Comparison of ENCODE assay signal across 8 mouse cellular contexts in genomic region chr13:21750159-21751017, GRCm38 (mm10). TPM values are rescaled to one million over a fixed set of nuclear protein-coding genes. Genes with fewer than 3 reads are reported as not detected.
DNase-seq lines count a peak whose midpoint lies in the region; ATAC-seq and TF ChIP-seq lines count a peak whose summit lies in the region.
"Not testable (repeated sequence)": the region's sequence is repeated elsewhere in the genome, so short reads cannot be mapped to it uniquely, and the experiment has no call there.

Gene Hist1h4k (minus strand): TSS chr13:21750505.

- peak within 1 kb of the TSS; percentile 84 for H3K4me2 ChIP-seq in forebrain, embryonic 13.5 days
- H3K4me2 ChIP-seq in heart, postnatal 0 days (ENCODE audit: low read depth, low read length) = peak within 1 kb of the TSS; percentile 67
- peak within 1 kb of the TSS; percentile 79 for H3K4me2 ChIP-seq in liver, embryonic 14.5 days (ENCODE audit: low read depth)
- H3K4me2 ChIP-seq in stomach, embryonic 16.5 days (ENCODE audit: low read depth, low read length) = peak within 1 kb of the TSS; percentile 74

- H3K36me3 ChIP-seq in E14TG2a.4 (ENCODE audit: insufficient read depth, low read length); forebrain, embryonic 13.5 days (ENCODE audit: poor library complexity, severe bottlenecking); heart, postnatal 0 days (replicated peaks; ENCODE audit: control insufficient read depth, insufficient read depth, low read length); liver, embryonic 14.5 days (replicated peaks; ENCODE audit: control insufficient read depth, insufficient read depth, low read depth); stomach, embryonic 16.5 days (ENCODE audit: control insufficient read depth, insufficient read depth, low read length): not testable (repeated sequence)

- not testable (repeated sequence) for H3K9me3 ChIP-seq in E14TG2a.4 (ENCODE audit: low read length); forebrain, embryonic 13.5 days (replicated peaks); heart, postnatal 0 days (replicated peaks; ENCODE audit: control insufficient read depth, low read length); liver, embryonic 14.5 days (ENCODE audit: control insufficient read depth, low read length); stomach, embryonic 16.5 days (replicated peaks; ENCODE audit: control insufficient read depth, low read length)

- peak; percentile 86 for ATAC-seq in forebrain, embryonic 13.5 days
- peak; percentile 54 for ATAC-seq in heart, postnatal 0 days (ENCODE audit: insufficient read depth, low read depth)
- peak; percentile 55 for ATAC-seq in liver, embryonic 14.5 days (ENCODE audit: insufficient read depth)
- ATAC-seq in stomach, embryonic 16.5 days (ENCODE audit: insufficient read depth, low FRiP score) = peak; percentile 83

- not testable (repeated sequence) for TF ChIP-seq EP300 in heart, postnatal 0 days (IDR thresholded peaks at IDR 0.05; ENCODE audit: low read depth)
- peak; percentile 90 for TF ChIP-seq EP300 in liver, embryonic 14.5 days (IDR thresholded peaks at IDR 0.05; ENCODE audit: low read depth)

- H3K27ac ChIP-seq in forebrain, embryonic 13.5 days = peak within 1 kb of the TSS; percentile 96
- H3K27ac ChIP-seq in heart, postnatal 0 days (ENCODE audit: low read depth) = peak within 1 kb of the TSS; percentile 72
- peak within 1 kb of the TSS; percentile 97 for H3K27ac ChIP-seq in liver, embryonic 14.5 days
- peak within 1 kb of the TSS; percentile 95 for H3K27ac ChIP-seq in stomach, embryonic 16.5 days (ENCODE audit: low read length)

- H3K9ac ChIP-seq in forebrain, embryonic 13.5 days = peak within 1 kb of the TSS; percentile 82
- H3K9ac ChIP-seq in heart, postnatal 0 days (replicated peaks; ENCODE audit: low read depth, low read length) = peak within 1 kb of the TSS; percentile 46
- peak within 1 kb of the TSS; percentile 96 for H3K9ac ChIP-seq in liver, embryonic 14.5 days (replicated peaks)
- peak within 1 kb of the TSS; percentile 73 for H3K9ac ChIP-seq in stomach, embryonic 16.5 days (ENCODE audit: low read length)

- not testable (repeated sequence) for H3K27me3 ChIP-seq in E14TG2a.4 (ENCODE audit: insufficient read depth, low read length); forebrain, embryonic 13.5 days; heart, postnatal 0 days (ENCODE audit: control insufficient read depth, insufficient read depth, low read length); liver, embryonic 14.5 days (ENCODE audit: control insufficient read depth, insufficient read depth, low read length); stomach, embryonic 16.5 days (ENCODE audit: control insufficient read depth, insufficient read depth, low read length)

- peak; percentile 93 for DNase-seq in c-Kit-positive CD71-positive TER-119-positive erythroid progenitor cells, embryonic 14.5 days (ENCODE audit: low spot score)
- DNase-seq in heart, postnatal 0 days (ENCODE audit: low spot score) = peak; percentile 75
- DNase-seq in kidney, postnatal 36 days = peak; percentile 84 to 90
- DNase-seq in liver, embryonic 14.5 days (ENCODE audit: low read depth in 3 of 3, low spot score in 3 of 3) = peak; percentile 71 to 87 (median 74)
- DNase-seq in neural tube, embryonic 10.5 days (ENCODE audit: extremely low spot score, low spot score) = peak; percentile 98

- peak within 1 kb of the TSS; percentile 77 for H3K4me3 ChIP-seq in E14TG2a.4 (replicated peaks; ENCODE audit: low read length)
- peak within 1 kb of the TSS; percentile 62 for H3K4me3 ChIP-seq in forebrain, embryonic 13.5 days
- peak within 1 kb of the TSS; percentile 48 for H3K4me3 ChIP-seq in heart, postnatal 0 days (ENCODE audit: low read depth, low read length)
- H3K4me3 ChIP-seq in liver, embryonic 14.5 days (ENCODE audit: insufficient read depth in 1 of 2, low read depth in 2 of 2, low read length in 2 of 2) = peak within 1 kb of the TSS; percentile 72 to 77
- H3K4me3 ChIP-seq in stomach, embryonic 16.5 days (replicated peaks; ENCODE audit: low read length) = peak within 1 kb of the TSS; percentile 59

- peaks cover 33% of the 10 kb centered on the region for H3K4me1 ChIP-seq in E14TG2a.4 (replicated peaks; ENCODE audit: low read depth, low read length)
- H3K4me1 ChIP-seq in forebrain, embryonic 13.5 days = peaks cover 40% of the 10 kb centered on the region
- H3K4me1 ChIP-seq in heart, postnatal 0 days (ENCODE audit: control insufficient read depth, insufficient read depth) = peaks cover 18% of the 10 kb centered on the region
- peaks cover 11 to 16% of the 10 kb centered on the region in 2 experiments for H3K4me1 ChIP-seq in liver, embryonic 14.5 days (replicated peaks; ENCODE audit: control insufficient read depth in 2 of 2, insufficient read depth in 2 of 2, low read length in 1 of 2)
- H3K4me1 ChIP-seq in stomach, embryonic 16.5 days (ENCODE audit: control insufficient read depth, insufficient read depth, low read length) = peaks cover 20% of the 10 kb centered on the region

- TF ChIP-seq CTCF in E14TG2a.4 (conservative IDR thresholded peaks at IDR 0.05; ENCODE audit: low read length); heart, postnatal 0 days (IDR thresholded peaks at IDR 0.05; ENCODE audit: low read depth); liver, embryonic 14.5 days (IDR thresholded peaks at IDR 0.05; ENCODE audit: low read depth): not testable (repeated sequence)

- under 1% methylated on average over 41 of the region's 56 CpGs for WGBS in forebrain, embryonic 13.5 days
- WGBS in heart, postnatal 0 days = under 1% methylated on average over 42 of the region's 56 CpGs
- WGBS in liver, embryonic 14.5 days (ENCODE audit: insufficient replicate concordance) = under 1% methylated on average over 41 of the region's 56 CpGs
- under 1% methylated on average over 38 of the region's 56 CpGs for WGBS in stomach, embryonic 16.5 days

RNA-seq across cellular contexts. Expression of gene Hist1h4k, which starts in this region (rescaled TPM):
- 6.9 and 11.1 TPM in 2 replicates for polyA plus RNA-seq in forebrain, embryonic 13.5 days (2015; fragmentation: Nextera tagmentation; extraction: Ambion mirVana)
- total RNA-seq in heart, postnatal 0 days (2014; rRNA removed; ENCODE audit: low replicate concordance) = 470 and 1,132 TPM in 2 replicates
- 0.55 and 1.4 TPM in 2 replicates for polyA plus RNA-seq in heart, postnatal 0 days (2015; fragmentation: Nextera tagmentation; extraction: Ambion mirVana)
- 16.2 and 32.8 TPM in 2 replicates for polyA plus RNA-seq in liver, embryonic 14.5 days (2012; rRNA removed)
- 2.7 and 5.5 TPM in 2 replicates for polyA plus RNA-seq in liver, embryonic 14.5 days (2014; fragmentation: Nextera tagmentation; extraction: Ambion mirVana)
- 3.9 and 8.4 TPM in 2 replicates for polyA plus RNA-seq in stomach, embryonic 16.5 days (2015; fragmentation: Nextera tagmentation; extraction: Ambion mirVana)

Comparison
In these comparisons a context has a peak if more than half of its experiments do, and no peak if none do; other contexts are left out.
1. Peak in every context shown above with its lines: DNase-seq, ATAC-seq, H3K4me3 ChIP-seq and H3K27ac ChIP-seq.
2. H3K9ac ChIP-seq: peak in every context shown above with its lines; median percentile 96 in liver, embryonic 14.5 days; 82 in forebrain, embryonic 13.5 days; 73 in stomach, embryonic 16.5 days; 46 in heart, postnatal 0 days.